Mouse (Mus musculus) cortical plate, adult 2 months (tissue): Measurements from ENCODE around the gene Myd88.

Experiments
- CTCF ChIP-seq: fragments of 200-500 bp; IDR thresholded peaks from 2 replicates; pipeline ENCODE4 v1.5.1; 2011; ENCODE audit warnings: mild to moderate bottlenecking, control low read depth, low read length; ENCODE audit not compliant: insufficient read depth; ENCODE audit errors: extremely low read depth
- POLR2A ChIP-seq: fragments of 200-500 bp; IDR thresholded peaks from 2 replicates; pipeline ENCODE4 v1.6.1; 2011; ENCODE audit warnings: mild to moderate bottlenecking, low read length, control low read depth; ENCODE audit not compliant: insufficient read depth; ENCODE audit errors: extremely low read depth

GRCm38 (mm10) chr9:119330186-119330963, 10.8 kb downstream of the Myd88 start:
- no peak for TF ChIP-seq POLR2A
- no peak for TF ChIP-seq CTCF
